Mouse (Mus musculus): ENCODE results near the gene E2f8. TPM values are rescaled to one million over a fixed set of nuclear protein-coding genes. Genes with fewer than 3 reads are reported as not detected.
A peak's percentile ranks its signal among the peaks of the same experiment; 100 is the strongest.

Gene E2f8
- polyA plus RNA-seq, 1 experiment from 2014 or later, result 0.93 TPM

DNA sequence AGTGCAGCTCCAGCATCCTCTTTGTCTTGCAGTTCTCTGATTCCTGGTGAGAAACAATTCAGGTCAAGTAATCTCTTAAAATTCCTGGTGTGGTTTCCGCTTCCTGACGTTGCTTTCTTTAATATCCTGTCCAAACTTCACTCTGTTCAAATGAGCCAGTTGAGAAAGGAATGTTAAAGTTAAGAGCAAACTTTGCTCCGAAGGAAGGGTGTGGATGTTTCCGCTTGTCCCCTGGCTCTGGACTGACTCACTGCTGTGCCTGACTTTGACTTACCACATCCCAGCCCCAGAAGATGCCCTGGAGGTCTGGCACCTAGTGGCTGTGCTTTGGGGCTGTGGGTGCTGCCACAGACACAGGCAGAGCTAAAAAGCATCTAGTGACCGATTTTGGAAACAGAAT, 36.1 kb upstream of the E2f8 start:
- peak; percentile 86 for ATAC-seq
- peaks cover 6% of the 10 kb centered on the region; the same call in 1 of the 2 replicates for H3K4me1 ChIP-seq (ENCODE audit: insufficient read depth, low read depth, low read length)

DNA sequence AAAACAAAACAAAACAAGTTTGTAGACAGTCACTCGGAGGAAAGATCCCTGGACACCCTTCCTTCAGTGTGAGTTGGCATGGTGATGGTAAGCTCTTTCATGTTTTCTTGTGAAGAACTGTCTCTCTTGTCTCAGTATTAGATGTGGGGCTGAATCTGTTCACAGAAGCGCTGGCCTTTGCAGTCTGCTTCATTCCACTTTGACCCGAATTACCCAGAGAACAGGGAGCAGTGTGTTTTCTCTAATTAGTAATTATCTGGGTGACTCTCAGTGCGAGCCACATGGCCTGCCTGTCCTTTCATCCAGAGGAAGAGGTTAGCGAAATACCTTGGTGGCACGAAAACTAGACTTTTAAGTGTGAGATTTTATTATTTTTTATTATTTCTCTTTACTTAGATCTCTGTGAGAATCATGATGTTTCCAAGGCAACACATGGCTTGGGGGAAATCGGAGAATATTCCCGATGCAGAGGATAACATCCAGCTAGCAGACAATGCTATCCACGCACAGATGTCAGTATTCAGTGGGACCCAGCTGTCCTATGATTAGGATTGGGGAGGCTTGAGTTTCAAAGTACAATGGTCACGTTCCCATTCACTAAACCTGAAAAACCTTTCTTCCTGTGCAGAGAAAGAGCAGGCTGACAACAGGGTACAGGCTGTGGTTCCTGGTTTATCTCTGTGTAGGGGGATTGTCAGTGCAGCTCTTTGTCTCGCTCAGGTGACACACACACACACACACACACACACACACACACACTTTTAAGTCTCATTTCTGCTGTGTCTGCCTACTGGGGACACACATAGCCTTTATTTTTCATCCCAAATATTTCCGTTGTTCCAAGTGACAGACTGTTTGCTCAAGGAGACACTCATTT, 33.5 kb upstream of the E2f8 start:
- no peak overlapping the region for H3K9ac ChIP-seq (replicated peaks; ENCODE audit: low read depth)
- ATAC-seq (no peak), DNase-seq (ENCODE audit: low spot score) (no peak)
- no peak overlapping the region for H3K4me2 ChIP-seq (replicated peaks; ENCODE audit: low read depth, low read length)
- H3K4me3 ChIP-seq (ENCODE audit: low read depth, low read length), result no peak overlapping the region
- TF ChIP-seq EP300 (IDR thresholded peaks at IDR 0.05) (no peak), CTCF (IDR thresholded peaks at IDR 0.05) (no peak)
- WGBS, result 76% methylated on average over 12 of the region's 12 CpGs
- no peaks in the 10 kb centered on the region for H3K27me3 ChIP-seq (replicated peaks; ENCODE audit: insufficient read depth, low read length)
- H3K27ac ChIP-seq (ENCODE audit: low read length), result no peak overlapping the region
- H3K9me3 ChIP-seq (ENCODE audit: low read length), result no peaks in the 10 kb centered on the region
- no peaks in the 10 kb centered on the region for H3K36me3 ChIP-seq (ENCODE audit: insufficient read depth, low read length)
- H3K4me1 ChIP-seq (ENCODE audit: insufficient read depth, low read depth, low read length), result peaks cover 6% of the 10 kb centered on the region; the same call in 1 of the 2 replicates

More for the DNA sequence above, 36.1 kb upstream of the E2f8 start:
- no peak overlapping the region for H3K4me2 ChIP-seq (replicated peaks; ENCODE audit: low read depth, low read length)
- H3K9ac ChIP-seq (replicated peaks; ENCODE audit: low read depth), result no peak overlapping the region
- TF ChIP-seq CTCF (IDR thresholded peaks at IDR 0.05) (peak; percentile 31; the same call in 1 of the 2 replicates), EP300 (IDR thresholded peaks at IDR 0.05) (peak; percentile 94)
- H3K4me3 ChIP-seq (ENCODE audit: low read depth, low read length), result no peak overlapping the region
- no peaks in the 10 kb centered on the region for H3K27me3 ChIP-seq (replicated peaks; ENCODE audit: insufficient read depth, low read length)
- no peaks in the 10 kb centered on the region for H3K36me3 ChIP-seq (ENCODE audit: insufficient read depth, low read length)
- peak; percentile 70 for DNase-seq (ENCODE audit: low spot score)
- no peaks in the 10 kb centered on the region for H3K9me3 ChIP-seq (ENCODE audit: low read length)
- peak overlapping the region; percentile 51; the same call in 1 of the 2 replicates for H3K27ac ChIP-seq (ENCODE audit: low read length)
- WGBS, result 17% methylated on average over 5 of the region's 5 CpGs

DNA sequence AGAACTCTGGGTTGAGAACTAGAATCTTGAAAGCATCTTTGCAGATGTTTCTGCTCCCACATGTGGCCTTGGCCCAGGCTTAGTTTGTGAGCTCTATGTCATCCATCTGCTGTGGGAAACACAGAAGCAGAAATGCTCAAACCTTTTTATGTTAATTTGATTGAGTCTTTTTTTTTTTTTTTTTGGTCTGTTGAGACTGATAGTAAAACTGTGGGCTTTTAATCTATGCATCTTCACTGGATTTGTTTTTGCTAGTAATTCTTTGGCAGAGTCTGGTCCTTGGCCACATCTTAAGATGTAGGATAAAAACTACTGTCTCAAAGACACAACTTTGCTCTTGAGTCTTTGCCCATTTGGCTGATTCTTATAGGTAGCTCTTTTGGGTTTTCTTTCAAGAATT, 29.8 kb upstream of the E2f8 start:
- no peak overlapping the region for H3K27ac ChIP-seq (ENCODE audit: low read length)
- H3K4me1 ChIP-seq (ENCODE audit: insufficient read depth, low read depth, low read length), result 0 out of 2 replicates have a peak, but pooled peaks cover 4% of the 10 kb centered on the region
- H3K36me3 ChIP-seq (ENCODE audit: insufficient read depth, low read length), result no peaks in the 10 kb centered on the region
- DNase-seq (ENCODE audit: low spot score), result no peak
- H3K9me3 ChIP-seq (ENCODE audit: low read length), result no peaks in the 10 kb centered on the region
- no peak for TF ChIP-seq EP300 (IDR thresholded peaks at IDR 0.05)
- no peak for TF ChIP-seq CTCF (IDR thresholded peaks at IDR 0.05)
- H3K9ac ChIP-seq (replicated peaks; ENCODE audit: low read depth), result no peak overlapping the region
- no peak overlapping the region for H3K4me2 ChIP-seq (replicated peaks; ENCODE audit: low read depth, low read length)
- no peaks in the 10 kb centered on the region for H3K27me3 ChIP-seq (replicated peaks; ENCODE audit: insufficient read depth, low read length)
- no peak for ATAC-seq
- H3K4me3 ChIP-seq (ENCODE audit: low read depth, low read length), result no peak overlapping the region

DNA sequence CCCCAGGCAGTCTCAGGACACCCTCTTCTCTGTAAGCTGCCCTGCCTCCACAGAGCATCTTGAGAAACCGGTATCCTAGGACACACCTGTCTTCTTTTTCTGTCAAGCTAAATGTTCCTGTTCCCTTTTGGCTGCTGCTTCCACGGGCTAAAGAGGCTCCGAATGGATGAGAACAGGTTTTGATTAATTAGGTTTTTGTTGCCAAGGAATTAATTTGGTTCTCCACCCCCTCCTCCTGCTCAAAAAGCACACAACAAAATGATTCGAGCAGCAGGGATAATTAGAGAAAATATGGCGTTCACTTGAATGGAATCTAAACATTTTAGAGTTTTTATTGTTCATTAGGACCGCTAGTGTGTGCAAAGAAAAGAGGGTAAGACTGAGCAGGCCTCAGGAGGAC, 28.9 kb upstream of the E2f8 start:
- no peaks in the 10 kb centered on the region for H3K9me3 ChIP-seq (ENCODE audit: low read length)
- no peak overlapping the region for H3K27ac ChIP-seq (ENCODE audit: low read length)
- 0 out of 2 replicates have a peak, but pooled peaks cover 4% of the 10 kb centered on the region for H3K4me1 ChIP-seq (ENCODE audit: insufficient read depth, low read depth, low read length)
- DNase-seq (ENCODE audit: low spot score) (no peak), ATAC-seq (no peak)
- no peaks in the 10 kb centered on the region for H3K27me3 ChIP-seq (replicated peaks; ENCODE audit: insufficient read depth, low read length)
- H3K36me3 ChIP-seq (ENCODE audit: insufficient read depth, low read length), result no peaks in the 10 kb centered on the region
- no peak overlapping the region for H3K9ac ChIP-seq (replicated peaks; ENCODE audit: low read depth)
- WGBS, result 72% methylated on average over 6 of the region's 6 CpGs
- TF ChIP-seq EP300 (IDR thresholded peaks at IDR 0.05) (no peak), CTCF (IDR thresholded peaks at IDR 0.05) (no peak)
- no peak overlapping the region for H3K4me2 ChIP-seq (replicated peaks; ENCODE audit: low read depth, low read length)
- no peak overlapping the region for H3K4me3 ChIP-seq (ENCODE audit: low read depth, low read length)

DNA sequence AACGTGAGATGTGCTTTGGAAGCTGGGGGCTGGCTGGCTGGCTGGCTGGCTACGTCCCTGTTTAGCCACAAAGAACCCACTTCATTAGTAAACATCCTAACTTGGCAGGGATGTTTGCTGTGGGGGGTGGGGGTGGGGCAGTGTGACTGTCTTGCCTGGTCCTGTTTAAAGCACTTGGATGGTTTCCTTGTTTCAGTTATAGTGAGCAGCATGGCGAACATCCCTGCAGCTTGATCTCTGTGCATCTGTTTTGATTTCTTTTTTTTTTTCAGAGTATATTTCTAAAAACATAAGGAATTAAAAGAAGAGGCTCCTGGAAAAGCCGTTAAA, 27.9 kb upstream of the E2f8 start:
- DNase-seq (ENCODE audit: low spot score), result no peak
- H3K4me3 ChIP-seq (ENCODE audit: low read depth, low read length), result no peak overlapping the region
- H3K4me2 ChIP-seq (replicated peaks; ENCODE audit: low read depth, low read length), result 0 out of 2 replicates have a peak overlapping the region, but pooled peaks have one; percentile 6
- H3K27me3 ChIP-seq (replicated peaks; ENCODE audit: insufficient read depth, low read length), result no peaks in the 10 kb centered on the region
- no peaks in the 10 kb centered on the region for H3K36me3 ChIP-seq (ENCODE audit: insufficient read depth, low read length)
- ATAC-seq, result peak; percentile 49; the same call in 1 of the 2 replicates
- 32% methylated on average over 4 of the region's 4 CpGs for WGBS
- no peak for TF ChIP-seq EP300 (IDR thresholded peaks at IDR 0.05)
- no peak for TF ChIP-seq CTCF (IDR thresholded peaks at IDR 0.05)
- H3K9ac ChIP-seq (replicated peaks; ENCODE audit: low read depth), result no peak overlapping the region
- 0 out of 2 replicates have a peak, but pooled peaks cover 4% of the 10 kb centered on the region for H3K4me1 ChIP-seq (ENCODE audit: insufficient read depth, low read depth, low read length)
- no peak overlapping the region for H3K27ac ChIP-seq (ENCODE audit: low read length)
- H3K9me3 ChIP-seq (ENCODE audit: low read length), result no peaks in the 10 kb centered on the region

DNA sequence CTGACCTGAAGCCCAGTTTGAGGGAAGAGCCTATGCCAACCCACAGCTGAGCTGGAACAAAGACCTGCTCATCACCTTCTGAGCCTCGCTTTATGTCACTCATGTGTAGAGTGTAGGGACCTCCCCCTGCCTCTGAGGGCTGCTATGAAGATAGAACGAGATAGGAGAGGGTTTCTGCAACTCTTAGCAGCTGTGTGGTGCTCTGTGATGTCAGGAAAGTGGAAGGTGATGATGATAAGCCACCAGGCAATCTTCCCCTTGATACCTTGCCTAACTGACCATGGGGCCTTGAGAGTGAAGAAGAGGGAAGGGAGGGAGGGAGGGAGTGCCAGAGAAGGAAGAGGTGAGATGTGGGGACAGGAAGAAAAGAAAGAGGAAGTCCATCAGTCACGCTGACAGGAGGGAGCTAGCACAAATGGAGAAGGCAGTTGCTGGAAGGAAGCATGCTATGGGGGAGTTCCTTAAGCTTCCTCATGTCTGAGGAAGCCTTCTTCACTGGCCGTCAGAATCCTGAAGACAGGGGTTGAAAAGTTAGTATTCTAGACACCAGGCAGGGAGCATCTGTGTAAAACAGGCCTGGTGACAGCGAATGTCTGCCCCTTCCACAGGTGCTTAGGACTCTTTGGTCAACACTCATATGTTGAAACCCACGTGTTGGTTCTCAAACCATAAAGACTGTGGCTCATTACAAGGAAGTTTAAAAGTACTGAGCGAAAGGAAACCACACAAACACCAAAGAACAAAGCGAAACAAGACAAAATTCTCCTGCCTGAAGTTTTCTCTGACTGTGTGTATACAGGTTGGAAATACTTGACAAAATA, 27.3 kb upstream of the E2f8 start, which contains the start of gene Nav2:
Gene Nav2 (plus strand): TSS at position 196 of the 821 bp plus-strand sequence.
- no peaks in the 10 kb centered on the region for H3K9me3 ChIP-seq (ENCODE audit: low read length)
- no peak within 1 kb of the TSS for H3K27ac ChIP-seq (ENCODE audit: low read length)
- TF ChIP-seq EP300 (IDR thresholded peaks at IDR 0.05) (no peak), CTCF (IDR thresholded peaks at IDR 0.05) (no peak)
- H3K4me2 ChIP-seq (replicated peaks; ENCODE audit: low read depth, low read length), result 0 out of 2 replicates have a peak within 1 kb of the TSS, but pooled peaks have one; percentile 6
- H3K4me3 ChIP-seq (ENCODE audit: low read depth, low read length), result no peak within 1 kb of the TSS
- DNase-seq (ENCODE audit: low spot score) (peak; percentile 44), ATAC-seq (no peak)
- 43% methylated on average over 8 of the region's 8 CpGs for WGBS
- no peaks in the 10 kb centered on the region for H3K27me3 ChIP-seq (replicated peaks; ENCODE audit: insufficient read depth, low read length)
- no peak within 1 kb of the TSS for H3K9ac ChIP-seq (replicated peaks; ENCODE audit: low read depth)
- no peaks in the 10 kb centered on the region for H3K36me3 ChIP-seq (ENCODE audit: insufficient read depth, low read length)
- H3K4me1 ChIP-seq (ENCODE audit: insufficient read depth, low read depth, low read length), result 0 out of 2 replicates have a peak, but pooled peaks cover 4% of the 10 kb centered on the region

Measured in lung, postnatal 0 days (tissue).